Comparison of ENCODE assay signal across 9 mouse cellular contexts in the genomic region with DNA sequence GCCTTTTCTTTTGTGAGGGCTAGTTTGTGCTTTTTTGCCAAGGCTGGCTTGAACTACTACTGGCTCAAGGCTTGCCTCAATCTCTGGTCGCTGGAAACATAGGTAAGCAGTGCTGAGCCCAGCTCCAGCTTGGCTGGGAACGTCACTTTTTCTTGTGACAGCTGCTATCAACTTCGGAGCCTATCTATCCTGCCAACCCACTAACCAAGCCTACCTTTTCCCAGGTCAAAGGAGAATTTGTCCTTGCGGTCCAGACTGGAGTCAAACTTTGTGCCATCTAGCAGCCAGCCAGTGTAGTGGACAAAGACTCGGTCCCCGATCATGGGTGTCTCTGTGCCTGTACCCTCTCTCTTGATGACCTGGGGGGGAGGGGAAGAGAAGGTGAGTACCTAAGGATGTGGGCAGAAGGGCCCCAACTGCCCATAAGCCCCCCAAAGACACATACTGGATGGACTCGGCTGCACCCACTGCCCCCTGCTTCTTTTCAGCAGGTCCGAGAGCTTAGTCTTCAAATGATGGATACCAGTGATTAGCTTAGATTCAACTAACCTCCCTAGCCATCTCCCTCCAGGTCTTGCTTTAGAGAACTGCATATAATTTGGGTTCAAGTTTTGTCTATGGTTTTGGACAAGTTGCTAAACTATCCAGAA. TPM values are rescaled to one million over a fixed set of nuclear protein-coding genes. Genes with fewer than 3 reads are reported as not detected.
DNase-seq lines count a peak whose midpoint lies in the region; ATAC-seq and TF ChIP-seq lines count a peak whose summit lies in the region.
"Had no signal": no experiment of that assay in that cellular context is flagged by ENCODE, and none has a peak within 500 bp of the region (broad histone marks: within the 10 kb centered on the region; RNA-seq: fewer than 3 reads in every experiment).

No protein-coding gene starts in this region.

- no peaks in the 10 kb centered on the region for H3K27me3 ChIP-seq in lung, embryonic 16.5 days (ENCODE audit: control insufficient read depth, insufficient read depth, low read depth, low read length)
- no peaks in the 10 kb centered on the region for H3K27me3 ChIP-seq in forebrain, embryonic 14.5 days (replicated peaks; ENCODE audit: control insufficient read depth, insufficient read depth, low read length)
- H3K27me3 ChIP-seq in limb, embryonic 13.5 days: no peaks in the 10 kb centered on the region
- H3K27me3 ChIP-seq in small intestine, adult 2 months (ENCODE audit: control insufficient read depth, insufficient read depth, low read length): no peaks in the 10 kb centered on the region
- no peaks in the 10 kb centered on the region for H3K27me3 ChIP-seq in kidney, adult 2 months (replicated peaks; ENCODE audit: control insufficient read depth, insufficient read depth, low read length)

- peak overlapping the region; percentile 91 for H3K9ac ChIP-seq in lung, embryonic 16.5 days (ENCODE audit: low read length)
- H3K9ac ChIP-seq in forebrain, embryonic 14.5 days (ENCODE audit: low read length): peak overlapping the region; percentile 97
- H3K9ac ChIP-seq in limb, embryonic 13.5 days: peak overlapping the region; percentile 96; the same call in 1 of the 2 replicates

- DNase-seq in lung, postnatal 10 days: no peak
- DNase-seq in forebrain, embryonic 14.5 days (ENCODE audit: low spot score): no peak
- no peak for DNase-seq in gastrocnemius, postnatal 36 days
- no peak for DNase-seq in kidney, adult 2 months
- DNase-seq: kidney, postnatal 4 days had no signal

- intact Hi-C loops in gastrocnemius, postnatal 36 days (cut with DNase I): loop anchor here (10.0 kb wide), 1 partner anchor 1332 kb away; a partner anchor contains a TSS

- H3K36me3 ChIP-seq in lung, embryonic 16.5 days (ENCODE audit: control insufficient read depth, insufficient read depth, low read length): peaks cover 40% of the 10 kb centered on the region
- peaks cover 50% of the 10 kb centered on the region for H3K36me3 ChIP-seq in forebrain, embryonic 14.5 days (ENCODE audit: control insufficient read depth, insufficient read depth, low read length)
- peaks cover 52% of the 10 kb centered on the region for H3K36me3 ChIP-seq in limb, embryonic 13.5 days
- H3K36me3 ChIP-seq in small intestine, adult 2 months (ENCODE audit: control insufficient read depth, insufficient read depth, low read length): peaks cover 41% of the 10 kb centered on the region
- H3K36me3 ChIP-seq in kidney, adult 2 months (ENCODE audit: control insufficient read depth, insufficient read depth, low read length): peaks cover 10% of the 10 kb centered on the region; the same call in 1 of the 2 replicates

- peaks cover 23% of the 10 kb centered on the region for H3K4me1 ChIP-seq in lung, embryonic 16.5 days (replicated peaks; ENCODE audit: control insufficient read depth, insufficient read depth, low read length)
- H3K4me1 ChIP-seq in forebrain, embryonic 14.5 days (ENCODE audit: control insufficient read depth, insufficient read depth, low read length): peaks cover 11% of the 10 kb centered on the region
- H3K4me1 ChIP-seq in limb, embryonic 13.5 days: peaks cover 21% of the 10 kb centered on the region
- H3K4me1 ChIP-seq in small intestine, adult 2 months (ENCODE audit: control insufficient read depth, insufficient read depth, insufficient read length, low read length): peaks cover 19% of the 10 kb centered on the region; the same call in 1 of the 2 replicates
- H3K4me1 ChIP-seq in kidney, adult 2 months (ENCODE audit: control insufficient read depth, insufficient read depth, low read length): peaks cover 6% of the 10 kb centered on the region

- H3K4me3 ChIP-seq in lung, embryonic 16.5 days (ENCODE audit: low read length): peak overlapping the region; percentile 99
- H3K4me3 ChIP-seq in forebrain, embryonic 14.5 days (ENCODE audit: low read depth, low read length): peak overlapping the region; percentile 98
- H3K4me3 ChIP-seq in limb, embryonic 13.5 days: peak overlapping the region; percentile 97
- peak overlapping the region; percentile 47 for H3K4me3 ChIP-seq in small intestine, adult 2 months (ENCODE audit: low read depth, low read length)
- H3K4me3 ChIP-seq in kidney, adult 2 months (ENCODE audit: insufficient read depth, low read depth, low read length): no peak overlapping the region

- H3K4me2 ChIP-seq in lung, embryonic 16.5 days (ENCODE audit: low read depth, low read length): peak overlapping the region; percentile 90
- peak overlapping the region; percentile 68 for H3K4me2 ChIP-seq in forebrain, embryonic 14.5 days (ENCODE audit: low read length)
- H3K4me2 ChIP-seq in limb, embryonic 13.5 days (replicated peaks): peak overlapping the region; percentile 84

- H3K27ac ChIP-seq in lung, embryonic 16.5 days (ENCODE audit: low read length): no peak overlapping the region
- H3K27ac ChIP-seq in forebrain, embryonic 14.5 days (ENCODE audit: low read depth, low read length): no peak overlapping the region
- H3K27ac ChIP-seq in limb, embryonic 13.5 days: no peak overlapping the region
- H3K27ac ChIP-seq in small intestine, adult 2 months (ENCODE audit: insufficient read depth, low read depth, low read length): peak overlapping the region; percentile 23; the same call in 1 of the 2 replicates
- no peak overlapping the region for H3K27ac ChIP-seq in kidney, adult 2 months (ENCODE audit: insufficient read depth, low read depth, low read length)

- TF ChIP-seq CTCF in small intestine, adult 2 months (IDR thresholded peaks at IDR 0.05; ENCODE audit: extremely low read depth, insufficient read length, insufficient replicate concordance, low read depth, low read length): no peak
- TF ChIP-seq CTCF in kidney, adult 2 months (conservative IDR thresholded peaks at IDR 0.05; ENCODE audit: insufficient read depth, insufficient read length, low read depth, low read length): no peak

- H3K9me3 ChIP-seq in lung, embryonic 16.5 days (ENCODE audit: control insufficient read depth, low read length): no peaks in the 10 kb centered on the region
- no peaks in the 10 kb centered on the region for H3K9me3 ChIP-seq in forebrain, embryonic 14.5 days (replicated peaks; ENCODE audit: control insufficient read depth, low read length)
- H3K9me3 ChIP-seq in limb, embryonic 13.5 days: no peaks in the 10 kb centered on the region

- ATAC-seq in lung, embryonic 16.5 days (ENCODE audit: low read depth): no peak
- ATAC-seq in forebrain, embryonic 14.5 days: no peak
- no peak for ATAC-seq in limb, embryonic 13.5 days (ENCODE audit: low FRiP score, low read depth)
- no peak for ATAC-seq in activated CD4-positive, CD25-positive, alpha-beta regulatory T cell, adult 4 months

- TF ChIP-seq POLR2A in small intestine, adult 2 months (IDR thresholded peaks at IDR 0.05; ENCODE audit: low read depth, low read length): no peak
- no peak for TF ChIP-seq POLR2A in kidney, adult 2 months (IDR thresholded peaks at IDR 0.05; ENCODE audit: low read depth, low read length)

- WGBS in lung, embryonic 16.5 days: 79% methylated on average over 8 of the region's 8 CpGs
- WGBS in forebrain, embryonic 14.5 days: 90% methylated on average over 8 of the region's 8 CpGs
- 91% methylated on average over 8 of the region's 8 CpGs for WGBS in limb, embryonic 13.5 days
- WGBS in small intestine, adult 2 months: 44% methylated on average over 8 of the region's 8 CpGs
- 76% methylated on average over 8 of the region's 8 CpGs for WGBS in kidney, adult 2 months

RNA-seq across cellular contexts. Expression of a gene that starts 2.0 kb away (rescaled TPM):
- polyA plus RNA-seq in lung, embryonic 16.5 days (2015; fragmentation: Nextera tagmentation; extraction: Ambion mirVana): 400 and 427 TPM in 2 replicates
- polyA plus RNA-seq in forebrain, embryonic 14.5 days (2014; fragmentation: Nextera tagmentation; extraction: Ambion mirVana): 366 and 400 TPM in 2 replicates
- 434 and 451 TPM in 2 replicates for polyA plus RNA-seq in limb, embryonic 13.5 days (2015; fragmentation: Nextera tagmentation; extraction: Ambion mirVana)
- polyA plus RNA-seq in small intestine, adult 2 months (2012; rRNA removed): 52.9 and 105 TPM in 2 replicates
- 100 to 1,000 TPM in 1 of 2 experiments, 10 to 100 TPM in 1; 97.6 to 114 TPM for total RNA-seq in gastrocnemius, postnatal 36 days (2021)
- polyA plus RNA-seq in kidney, adult 2 months (2012; rRNA removed): 163 and 166 TPM in 2 replicates
- polyA plus RNA-seq in activated CD4-positive, CD25-positive, alpha-beta regulatory T cell, adult 4 months (2017; shearing (Covaris generic)): 10 to 100 TPM; 47.6 to 76.7 TPM

RNA-seq across cellular contexts. Expression of a gene that starts 11.8 kb away (rescaled TPM):
- 29.6 and 32.2 TPM in 2 replicates for polyA plus RNA-seq in lung, embryonic 16.5 days (2015; fragmentation: Nextera tagmentation; extraction: Ambion mirVana)
- 28.0 and 32.1 TPM in 2 replicates for polyA plus RNA-seq in forebrain, embryonic 14.5 days (2014; fragmentation: Nextera tagmentation; extraction: Ambion mirVana)
- 41.1 and 41.3 TPM in 2 replicates for polyA plus RNA-seq in limb, embryonic 13.5 days (2015; fragmentation: Nextera tagmentation; extraction: Ambion mirVana)
- 16.1 and 16.2 TPM in 2 replicates for polyA plus RNA-seq in small intestine, adult 2 months (2012; rRNA removed)
- 10 to 100 TPM; 15.3 to 19.5 TPM for total RNA-seq in gastrocnemius, postnatal 36 days (2021)
- 19.0 and 23.5 TPM in 2 replicates for polyA plus RNA-seq in kidney, adult 2 months (2012; rRNA removed)
- 10 to 100 TPM; 17.6 to 20.6 TPM for polyA plus RNA-seq in activated CD4-positive, CD25-positive, alpha-beta regulatory T cell, adult 4 months (2017; shearing (Covaris generic))

RNA-seq across cellular contexts. Expression of a gene that starts 37.4 kb away (rescaled TPM):
- polyA plus RNA-seq in lung, embryonic 16.5 days (2015; fragmentation: Nextera tagmentation; extraction: Ambion mirVana): 3.5 and 3.6 TPM in 2 replicates
- 4.7 TPM in 2 replicates for polyA plus RNA-seq in forebrain, embryonic 14.5 days (2014; fragmentation: Nextera tagmentation; extraction: Ambion mirVana)
- 5.9 and 6.9 TPM in 2 replicates for polyA plus RNA-seq in limb, embryonic 13.5 days (2015; fragmentation: Nextera tagmentation; extraction: Ambion mirVana)
- 0.49 and 0.63 TPM in 2 replicates for polyA plus RNA-seq in small intestine, adult 2 months (2012; rRNA removed)
- 1 to 10 TPM; 1.4 to 1.5 TPM for total RNA-seq in gastrocnemius, postnatal 36 days (2021)
- 4.9 and 6.5 TPM in 2 replicates for polyA plus RNA-seq in kidney, adult 2 months (2012; rRNA removed)
- 1 to 10 TPM; 2.9 to 3.6 TPM for polyA plus RNA-seq in activated CD4-positive, CD25-positive, alpha-beta regulatory T cell, adult 4 months (2017; shearing (Covaris generic))
